Mouse (Mus musculus) liver, embryonic 13.5 days (tissue): ENCODE data around the gene Tenm1. TPM values are rescaled to one million over a fixed set of nuclear protein-coding genes. Genes with fewer than 3 reads are reported as not detected.

Source experiments
- ATAC-seq: fragments of 200-750 bp; cut with Nextera tagmentation; 2 replicates; pipeline ENCODE4 v1.8.0; 2017; ENCODE audit warnings: low read depth, mild to moderate bottlenecking, moderate number of reproducible peaks, moderate library complexity
- DNase-seq: peaks from one replicate; pipeline ENCODE4 v3.0.0; 2022
- H3K27ac ChIP-seq: fragments of 300-500 bp; sonication (generic); 2 replicates; pipeline ENCODE4 v1.5.1; 2015; ENCODE audit warnings: moderate library complexity, mild to moderate bottlenecking, inconsistent platforms
- H3K27me3 ChIP-seq: fragments of 300-500 bp; sonication (generic); 2 replicates; pipeline ENCODE4 v1.6.1; 2015; ENCODE audit warnings: mild to moderate bottlenecking, inconsistent platforms
- H3K36me3 ChIP-seq: fragments of 300-500 bp; sonication (generic); 2 replicates; pipeline ENCODE4 v1.6.1; 2015; ENCODE audit warnings: mild to moderate bottlenecking, inconsistent platforms
- H3K4me1 ChIP-seq: fragments of 300-500 bp; sonication (generic); replicated peaks from 2 replicates; pipeline ENCODE4 v1.6.1; 2015; ENCODE audit warnings: inconsistent platforms
- H3K4me2 ChIP-seq: fragments of 300-500 bp; sonication (generic); 2 replicates; pipeline ENCODE4 v1.6.1; 2015; ENCODE audit warnings: inconsistent platforms, mild to moderate bottlenecking, moderate library complexity
- H3K4me3 ChIP-seq: fragments of 300-500 bp; sonication (generic); replicated peaks from 2 replicates; pipeline ENCODE4 v1.5.1; 2015; ENCODE audit warnings: mild to moderate bottlenecking, inconsistent platforms
- H3K9ac ChIP-seq: fragments of 300-500 bp; sonication (generic); 2 replicates; pipeline ENCODE4 v1.6.1; 2015; ENCODE audit warnings: mild to moderate bottlenecking, inconsistent platforms
- H3K9me3 ChIP-seq: fragments of 300-500 bp; sonication (generic); replicated peaks from 2 replicates; pipeline ENCODE4 v1.6.1; 2016; ENCODE audit warnings: inconsistent platforms
- WGBS: fragments of 180-500 bp; shearing (Covaris S2); methylation state at CpG from one replicate; pipeline ENCODE4 v1.1.7; 2015; ENCODE audit not compliant: insufficient replicate concordance; 5-methylcytosine and 5-hydroxymethylcytosine counted together
- polyA plus RNA-seq: library from polyadenylated mRNA; unstranded; fragments of >200 nt; fragmentation: Nextera tagmentation; extraction: Ambion mirVana; gene quantifications from 2 replicates; pipeline ENCODE4 v1.2.1, GENCODE M21; 2015

Gene Tenm1
- 0.03 TPM in 1 of 2 replicates, not detected in the other for polyA plus RNA-seq

GRCm38 (mm10) chrX:43428855-43429263 lies at the start of gene Tenm1:
Gene Tenm1 (minus strand): TSS chrX:43429126.
- 26% methylated on average over 22 of the region's 22 CpGs for WGBS
- Histone ChIP-seq H3K4me1 (no peaks in the 10 kb centered on the region), H3K27ac (no peak within 1 kb of the TSS), H3K36me3 (no peaks in the 10 kb centered on the region), H3K4me3 (no peak within 1 kb of the TSS), H3K9me3 (no peaks in the 10 kb centered on the region), H3K27me3 (peaks cover 19% of the 10 kb centered on the region), H3K9ac (no peak within 1 kb of the TSS), H3K4me2 (peak within 1 kb of the TSS; percentile 19; the same call in 1 of the 2 replicates)
- DNase-seq: no peak
- no peak for ATAC-seq

GRCm38 (mm10) chrX:43467311-43467710 lies 38.4 kb upstream of the Tenm1 start:
- ATAC-seq: no peak
- no peak overlapping the region for H3K4me2 ChIP-seq
- no peaks in the 10 kb centered on the region for H3K27me3 ChIP-seq
- no peak overlapping the region for H3K4me3 ChIP-seq
- no peak overlapping the region for H3K9ac ChIP-seq
- no peak overlapping the region for H3K27ac ChIP-seq
- H3K4me1 ChIP-seq: no peaks in the 10 kb centered on the region
- H3K9me3 ChIP-seq: no peaks in the 10 kb centered on the region
- no peak for DNase-seq
- no peaks in the 10 kb centered on the region for H3K36me3 ChIP-seq

- Histone ChIP-seq H3K27ac (no peak overlapping the region), H3K27me3 (peaks cover 19% of the 10 kb centered on the region), H3K4me3 (no peak overlapping the region), H3K4me1 (no peaks in the 10 kb centered on the region), H3K36me3 (no peaks in the 10 kb centered on the region), H3K4me2 (no peak overlapping the region), H3K9me3 (no peaks in the 10 kb centered on the region), H3K9ac (no peak overlapping the region)
- 16% methylated on average over 11 of the region's 11 CpGs for WGBS
- ATAC-seq: no peak
- DNase-seq: no peak
Observed at GRCm38 (mm10) chrX:43430581-43430980, 1.7 kb upstream of the Tenm1 start.

GRCm38 (mm10) chrX:43429982-43430531 lies 1.1 kb upstream of the Tenm1 start:
- H3K4me3 ChIP-seq: no peak overlapping the region
- DNase-seq: no peak
- 16% methylated on average over 25 of the region's 25 CpGs for WGBS

GRCm38 (mm10) chrX:43429337-43429736 lies 411 bp upstream of the Tenm1 start:
- H3K4me2 ChIP-seq: no peak overlapping the region

More at GRCm38 (mm10) chrX:43429982-43430531, 1.1 kb upstream of the Tenm1 start:
- Histone ChIP-seq H3K27me3 (peaks cover 19% of the 10 kb centered on the region), H3K27ac (no peak overlapping the region), H3K9me3 (no peaks in the 10 kb centered on the region), H3K4me2 (no peak overlapping the region), H3K4me1 (no peaks in the 10 kb centered on the region), H3K36me3 (no peaks in the 10 kb centered on the region), H3K9ac (no peak overlapping the region)
- no peak for ATAC-seq

GRCm38 (mm10) chrX:43427961-43428365 lies 963 bp downstream of the Tenm1 start:
- H3K27me3 ChIP-seq: peaks cover 19% of the 10 kb centered on the region
- H3K27ac ChIP-seq: no peak overlapping the region
- H3K4me2 ChIP-seq: no peak overlapping the region
- 13% methylated on average over 12 of the region's 12 CpGs for WGBS
- no peaks in the 10 kb centered on the region for H3K9me3 ChIP-seq
- H3K4me3 ChIP-seq: no peak overlapping the region
- DNase-seq: no peak
- H3K36me3 ChIP-seq: no peaks in the 10 kb centered on the region
- H3K4me1 ChIP-seq: no peaks in the 10 kb centered on the region
- H3K9ac ChIP-seq: no peak overlapping the region
- ATAC-seq: no peak

More at GRCm38 (mm10) chrX:43429337-43429736, 411 bp upstream of the Tenm1 start:
- H3K9ac ChIP-seq: no peak overlapping the region
- no peak overlapping the region for H3K4me3 ChIP-seq
- H3K4me1 ChIP-seq: no peaks in the 10 kb centered on the region
- H3K27ac ChIP-seq: no peak overlapping the region
- H3K27me3 ChIP-seq: peaks cover 19% of the 10 kb centered on the region
- ATAC-seq (no peak), DNase-seq (no peak)
- WGBS: 15% methylated on average over 12 of the region's 12 CpGs
- H3K9me3 ChIP-seq: no peaks in the 10 kb centered on the region
- H3K36me3 ChIP-seq: no peaks in the 10 kb centered on the region

GRCm38 (mm10) chrX:43427111-43427510 lies 1.8 kb downstream of the Tenm1 start:
- Histone ChIP-seq H3K9me3 (no peaks in the 10 kb centered on the region), H3K4me1 (no peaks in the 10 kb centered on the region), H3K9ac (no peak overlapping the region), H3K27ac (no peak overlapping the region), H3K36me3 (no peaks in the 10 kb centered on the region), H3K4me3 (no peak overlapping the region), H3K4me2 (no peak overlapping the region), H3K27me3 (peaks cover 19% of the 10 kb centered on the region)
- ATAC-seq (no peak), DNase-seq (no peak)
- WGBS: 19% methylated on average over 10 of the region's 10 CpGs

GRCm38 (mm10) chrX:43397957-43398356 lies 31.0 kb downstream of the Tenm1 start:
- H3K27ac ChIP-seq: no peak overlapping the region
- DNase-seq: no peak
- no peaks in the 10 kb centered on the region for H3K4me1 ChIP-seq

GRCm38 (mm10) chrX:43388106-43388505 lies 40.8 kb downstream of the Tenm1 start:
- Histone ChIP-seq H3K36me3 (no peaks in the 10 kb centered on the region), H3K4me3 (no peak overlapping the region), H3K4me2 (no peak overlapping the region), H3K9me3 (no peaks in the 10 kb centered on the region), H3K9ac (no peak overlapping the region), H3K27ac (no peak overlapping the region), H3K27me3 (no peaks in the 10 kb centered on the region), H3K4me1 (no peaks in the 10 kb centered on the region)
- no peak for ATAC-seq
- DNase-seq: no peak
- WGBS: 65% methylated on average over 5 of the region's 5 CpGs

More at GRCm38 (mm10) chrX:43397957-43398356, 31.0 kb downstream of the Tenm1 start:
- Histone ChIP-seq H3K27me3 (no peaks in the 10 kb centered on the region), H3K9me3 (no peaks in the 10 kb centered on the region), H3K4me2 (no peak overlapping the region), H3K9ac (no peak overlapping the region), H3K4me3 (no peak overlapping the region), H3K36me3 (no peaks in the 10 kb centered on the region)
- no peak for ATAC-seq
- WGBS: 57% methylated on average over 3 of the region's 3 CpGs

GRCm38 (mm10) chrX:43372526-43372925 lies 56.4 kb downstream of the Tenm1 start:
- no peak overlapping the region for H3K4me3 ChIP-seq
- no peak for ATAC-seq
- DNase-seq: no peak
- no peak overlapping the region for H3K27ac ChIP-seq
- WGBS: 52% methylated on average over 1 of the region's 1 CpGs
- H3K9me3 ChIP-seq: no peaks in the 10 kb centered on the region
- H3K4me1 ChIP-seq: no peaks in the 10 kb centered on the region
- H3K27me3 ChIP-seq: no peaks in the 10 kb centered on the region
- H3K9ac ChIP-seq: no peak overlapping the region
- H3K36me3 ChIP-seq: no peaks in the 10 kb centered on the region
- H3K4me2 ChIP-seq: no peak overlapping the region

- 68% methylated on average over 1 of the region's 1 CpGs for WGBS
- DNase-seq: no peak
- H3K4me1 ChIP-seq: no peaks in the 10 kb centered on the region
- H3K27ac ChIP-seq: no peak overlapping the region
- no peak overlapping the region for H3K9ac ChIP-seq
- no peak overlapping the region for H3K4me3 ChIP-seq
- no peaks in the 10 kb centered on the region for H3K27me3 ChIP-seq
- H3K36me3 ChIP-seq: no peaks in the 10 kb centered on the region
- no peak overlapping the region for H3K4me2 ChIP-seq
- no peaks in the 10 kb centered on the region for H3K9me3 ChIP-seq
- ATAC-seq: no peak
Observed at GRCm38 (mm10) chrX:43319351-43319750, 109.6 kb downstream of the Tenm1 start.

- H3K27me3 ChIP-seq: no peaks in the 10 kb centered on the region
- no peaks in the 10 kb centered on the region for H3K9me3 ChIP-seq
- WGBS: 54% methylated on average over 3 of the region's 3 CpGs
- DNase-seq (no peak), ATAC-seq (no peak)
- no peak overlapping the region for H3K9ac ChIP-seq
- H3K4me3 ChIP-seq: no peak overlapping the region
- H3K36me3 ChIP-seq: no peaks in the 10 kb centered on the region
- no peak overlapping the region for H3K27ac ChIP-seq
- no peaks in the 10 kb centered on the region for H3K4me1 ChIP-seq
- no peak overlapping the region for H3K4me2 ChIP-seq
Observed at GRCm38 (mm10) chrX:43317801-43318520, 111.0 kb downstream of the Tenm1 start.
